Mouse (Mus musculus): Measurements from ENCODE around the gene Mvb12b. TPM values are rescaled to one million over a fixed set of nuclear protein-coding genes. Genes with fewer than 3 reads are reported as not detected.

Mvb12b gene
- polyA plus RNA-seq, 1 experiment from 2014 or later: 19.0 TPM

DNA sequence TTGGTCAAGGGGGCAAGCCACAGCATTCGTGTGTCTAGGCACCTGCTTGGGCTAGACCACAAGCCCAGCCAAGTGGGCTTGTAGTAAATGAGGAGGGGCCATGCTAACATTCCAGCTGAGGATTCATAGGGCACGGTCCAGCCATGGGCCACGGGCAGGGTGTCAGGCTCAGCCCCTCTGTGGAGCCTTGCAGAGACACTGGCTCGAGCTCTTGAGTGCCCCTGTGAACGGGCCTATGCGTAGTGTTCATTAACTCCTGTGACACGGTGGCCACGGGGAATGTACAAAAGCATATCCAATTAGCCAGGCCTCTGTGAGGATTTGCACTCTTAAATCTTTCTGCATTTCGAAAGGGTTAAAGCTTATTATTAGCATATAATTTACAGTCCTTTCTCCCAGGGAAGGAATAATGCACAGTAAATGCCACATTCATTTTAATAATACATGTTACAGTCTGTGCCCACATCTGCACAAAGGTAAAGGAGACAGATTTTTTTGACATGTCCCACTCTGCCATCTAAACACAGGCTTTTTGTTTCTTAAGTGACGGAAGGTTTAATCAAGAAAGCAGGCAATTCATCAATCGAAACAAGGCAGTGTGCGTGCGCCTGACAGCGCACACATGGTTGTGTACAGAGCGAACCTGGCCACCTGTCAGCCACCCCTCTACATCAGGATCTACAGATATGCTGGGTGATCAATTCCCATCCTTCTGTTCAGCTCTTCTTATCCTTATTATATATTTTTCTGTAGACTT, 91.9 kb downstream of the Mvb12b start:
- peak overlapping the region; percentile 24 for H3K27ac ChIP-seq (replicated peaks)
- H3K4me3 ChIP-seq: no peak overlapping the region
- no peaks in the 10 kb centered on the region for H3K9me3 ChIP-seq (replicated peaks)
- 89% methylated on average over 15 of the region's 15 CpGs for WGBS
- DNase-seq (ENCODE audit: low spot score): no peak
- H3K27me3 ChIP-seq (ENCODE audit: low read depth, poor library complexity, severe bottlenecking): no peaks in the 10 kb centered on the region
- H3K36me3 ChIP-seq: peaks cover 30% of the 10 kb centered on the region
- H3K4me1 ChIP-seq: peaks cover 23% of the 10 kb centered on the region

DNA sequence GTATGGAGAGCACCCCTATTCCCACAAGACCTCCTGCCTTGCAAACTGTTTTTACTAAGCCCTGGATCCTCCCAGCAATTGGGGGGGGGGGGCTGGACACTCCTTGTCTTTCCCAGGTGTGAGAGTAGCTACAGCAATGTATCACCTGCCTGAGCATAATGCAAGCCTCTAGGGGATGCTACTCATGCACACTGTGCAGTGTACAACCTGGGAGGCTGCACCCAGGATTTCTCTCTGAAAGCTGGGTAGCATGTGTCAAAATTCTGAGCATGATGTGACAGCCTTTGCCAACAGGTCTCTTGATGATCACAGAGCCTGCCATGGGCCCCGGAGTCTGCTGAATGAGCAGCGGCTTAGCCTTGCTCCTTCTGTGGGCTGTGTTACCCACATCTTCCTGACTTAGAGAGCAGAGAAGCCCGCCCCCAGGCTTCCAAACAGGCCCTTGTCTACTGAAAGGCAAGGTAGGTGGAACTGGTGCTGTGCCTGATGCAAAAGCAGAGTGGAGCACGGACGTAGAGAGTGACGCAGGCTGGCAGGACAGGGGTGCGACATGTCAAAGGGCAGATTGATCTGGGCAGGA, 92.7 kb downstream of the Mvb12b start:
- Histone ChIP-seq H3K27ac (replicated peaks) (peak overlapping the region; percentile 24; the same call in 1 of the 2 replicates), H3K4me3 (no peak overlapping the region), H3K36me3 (peaks cover 22% of the 10 kb centered on the region), H3K4me1 (peaks cover 31% of the 10 kb centered on the region), H3K27me3 (ENCODE audit: low read depth, poor library complexity, severe bottlenecking) (no peaks in the 10 kb centered on the region), H3K9me3 (replicated peaks) (no peaks in the 10 kb centered on the region)
- DNase-seq (ENCODE audit: low spot score): no peak
- 82% methylated on average over 7 of the region's 7 CpGs for WGBS

DNA sequence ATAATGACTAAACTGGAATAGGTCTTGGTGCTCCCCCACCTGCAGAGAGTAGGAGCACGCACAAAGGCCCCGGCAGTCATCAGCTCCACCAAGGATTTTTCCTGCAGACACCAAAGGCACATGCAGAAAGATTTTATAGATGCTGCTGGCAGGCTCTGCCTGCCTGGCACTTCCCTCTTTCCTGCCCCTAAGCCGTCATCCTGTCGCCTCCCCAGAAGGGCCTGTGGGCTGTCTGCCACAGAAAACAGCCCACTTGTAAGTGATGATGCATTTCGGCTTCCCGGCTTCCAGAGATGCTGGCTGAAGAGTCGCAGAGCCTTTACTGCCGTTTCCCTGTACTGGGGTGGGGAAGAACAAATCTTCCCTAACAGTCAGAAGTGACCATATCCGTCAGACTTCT, 93.3 kb downstream of the Mvb12b start:
- H3K27me3 ChIP-seq (ENCODE audit: low read depth, poor library complexity, severe bottlenecking): no peaks in the 10 kb centered on the region
- H3K36me3 ChIP-seq: peaks cover 21% of the 10 kb centered on the region
- no peaks in the 10 kb centered on the region for H3K9me3 ChIP-seq (replicated peaks)
- 91% methylated on average over 9 of the region's 9 CpGs for WGBS
- no peak overlapping the region for H3K4me3 ChIP-seq
- no peak for DNase-seq (ENCODE audit: low spot score)
- H3K4me1 ChIP-seq: peaks cover 37% of the 10 kb centered on the region
- H3K27ac ChIP-seq (replicated peaks): no peak overlapping the region

DNA sequence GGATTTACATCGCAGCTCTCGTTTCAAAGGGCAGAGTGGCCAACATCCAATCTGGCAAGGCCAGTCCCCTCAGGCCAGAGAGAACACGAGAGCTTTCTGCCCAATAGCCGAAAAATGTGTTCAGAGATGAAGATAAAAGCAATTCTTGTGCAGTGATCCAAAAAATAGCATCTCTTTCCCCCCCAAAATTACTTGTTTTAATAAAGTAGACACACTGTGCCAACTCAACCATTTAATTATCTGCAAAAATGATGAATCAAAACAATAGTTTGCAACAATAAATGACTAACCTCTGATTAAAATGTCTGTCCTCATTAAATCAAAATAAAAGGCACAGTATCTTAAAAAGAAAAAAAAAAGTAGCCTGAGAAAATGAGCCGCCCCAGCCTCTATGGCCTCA, 97.4 kb downstream of the Mvb12b start:
- H3K27me3 ChIP-seq (ENCODE audit: low read depth, poor library complexity, severe bottlenecking): no peaks in the 10 kb centered on the region
- 44% methylated on average over 5 of the region's 5 CpGs for WGBS
- DNase-seq (ENCODE audit: low spot score): no peak
- H3K36me3 ChIP-seq: peaks cover 21% of the 10 kb centered on the region
- peaks cover 59% of the 10 kb centered on the region for H3K4me1 ChIP-seq
- no peak overlapping the region; the same call in 1 of the 2 replicates for H3K27ac ChIP-seq (replicated peaks)
- no peak overlapping the region for H3K4me3 ChIP-seq
- no peaks in the 10 kb centered on the region for H3K9me3 ChIP-seq (replicated peaks)

DNA sequence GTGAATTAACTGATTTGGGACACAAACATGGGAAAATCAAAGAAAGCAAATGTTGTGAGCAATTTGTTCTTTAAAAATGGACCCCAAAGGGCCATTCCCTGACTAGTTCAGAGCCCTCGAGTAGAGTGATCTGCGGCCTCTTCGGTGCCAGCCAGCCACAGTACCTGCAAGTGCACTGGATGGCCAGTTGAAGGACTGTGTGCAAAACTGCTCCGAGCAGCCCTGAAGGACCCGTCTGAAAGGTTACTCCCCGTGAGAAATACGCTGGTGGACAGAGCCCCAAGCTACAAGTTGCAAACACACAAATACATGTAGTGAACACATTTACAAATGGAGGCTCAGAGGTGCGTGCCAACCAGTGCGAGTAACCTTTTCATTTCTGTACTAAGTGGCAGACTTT, 98.0 kb downstream of the Mvb12b start:
- peaks cover 21% of the 10 kb centered on the region for H3K36me3 ChIP-seq
- WGBS: 52% methylated on average over 9 of the region's 9 CpGs
- DNase-seq (ENCODE audit: low spot score): peak; percentile 23
- no peaks in the 10 kb centered on the region for H3K27me3 ChIP-seq (ENCODE audit: low read depth, poor library complexity, severe bottlenecking)
- peak overlapping the region; percentile 78 for H3K27ac ChIP-seq (replicated peaks)
- no peaks in the 10 kb centered on the region for H3K9me3 ChIP-seq (replicated peaks)
- peaks cover 58% of the 10 kb centered on the region for H3K4me1 ChIP-seq
- H3K4me3 ChIP-seq: no peak overlapping the region

DNA sequence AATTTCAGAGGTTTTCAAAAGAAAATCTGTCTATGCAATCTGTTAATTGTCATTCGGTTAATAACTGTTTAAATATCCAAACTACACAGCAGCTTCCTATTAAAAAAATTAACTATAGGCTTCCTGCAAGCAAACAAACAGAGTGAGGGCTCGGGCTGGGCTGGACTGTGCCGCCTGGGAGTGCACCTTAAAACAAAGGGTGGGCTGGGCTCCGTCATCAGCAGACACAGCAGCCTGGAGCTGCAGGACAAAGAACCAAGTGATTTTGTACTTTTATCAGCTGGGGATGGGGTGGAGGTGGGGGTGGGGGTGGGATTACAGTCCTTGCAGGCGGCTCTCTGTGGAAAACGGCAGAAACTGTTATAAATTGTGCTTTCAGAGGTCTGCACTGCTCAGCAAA, 98.5 kb downstream of the Mvb12b start:
- peak overlapping the region; percentile 78 for H3K27ac ChIP-seq (replicated peaks)
- no peak for DNase-seq (ENCODE audit: low spot score)
- WGBS: 15% methylated on average over 6 of the region's 6 CpGs

DNA sequence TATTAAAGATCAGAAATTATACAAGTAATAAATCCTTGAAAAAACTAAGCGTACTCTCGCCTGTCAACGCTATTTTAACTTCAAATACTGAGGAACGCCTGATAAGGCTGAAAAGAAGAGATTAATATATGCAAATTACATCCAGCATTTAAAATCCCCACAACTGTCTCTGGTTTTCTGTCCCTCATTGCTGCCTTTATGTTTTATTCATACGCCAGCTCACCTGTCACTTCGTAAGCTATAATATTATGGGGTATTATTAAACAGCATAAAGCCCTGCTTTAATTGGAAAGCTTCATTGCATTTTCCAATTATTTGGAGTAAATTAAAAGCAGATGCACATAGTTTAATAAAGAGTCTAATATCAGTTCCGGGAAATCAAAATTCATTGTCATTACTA, 98.9 kb downstream of the Mvb12b start:
- H3K36me3 ChIP-seq: peaks cover 15% of the 10 kb centered on the region
- H3K9me3 ChIP-seq (replicated peaks): no peaks in the 10 kb centered on the region
- 80% methylated on average over 7 of the region's 7 CpGs for WGBS
- H3K4me3 ChIP-seq: no peak overlapping the region
- DNase-seq (ENCODE audit: low spot score): no peak
- H3K27me3 ChIP-seq (ENCODE audit: low read depth, poor library complexity, severe bottlenecking): no peaks in the 10 kb centered on the region
- peaks cover 58% of the 10 kb centered on the region for H3K4me1 ChIP-seq
- H3K27ac ChIP-seq (replicated peaks): no peak overlapping the region; the same call in 1 of the 2 replicates

More for the DNA sequence above, 98.5 kb downstream of the Mvb12b start:
- Histone ChIP-seq H3K4me3 (no peak overlapping the region; the same call in 1 of the 2 replicates), H3K27me3 (ENCODE audit: low read depth, poor library complexity, severe bottlenecking) (no peaks in the 10 kb centered on the region), H3K4me1 (peaks cover 58% of the 10 kb centered on the region), H3K9me3 (replicated peaks) (no peaks in the 10 kb centered on the region), H3K36me3 (peaks cover 17% of the 10 kb centered on the region)

DNA sequence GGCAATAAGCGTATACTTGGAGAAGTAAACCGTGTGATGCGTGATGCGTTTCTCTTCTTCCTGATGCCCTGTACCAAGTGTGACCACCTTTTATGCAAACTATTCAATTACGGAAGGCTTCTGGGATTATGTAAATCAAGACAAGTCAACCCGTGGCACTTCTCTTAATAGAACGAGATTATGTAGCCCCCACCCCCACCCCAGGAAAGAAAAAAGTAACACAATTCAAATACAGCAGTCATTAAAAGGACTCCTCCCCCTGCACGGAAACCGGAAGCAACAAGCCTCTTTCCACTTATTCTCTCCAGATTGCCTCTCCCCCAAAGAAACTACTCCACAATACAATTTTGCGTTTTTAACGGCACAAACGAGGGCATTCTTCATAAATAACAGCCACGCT, 99.6 kb downstream of the Mvb12b start:
- Histone ChIP-seq H3K4me1 (peaks cover 58% of the 10 kb centered on the region), H3K27ac (replicated peaks) (no peak overlapping the region; the same call in 1 of the 2 replicates)
- DNase-seq (ENCODE audit: low spot score): no peak

DNA sequence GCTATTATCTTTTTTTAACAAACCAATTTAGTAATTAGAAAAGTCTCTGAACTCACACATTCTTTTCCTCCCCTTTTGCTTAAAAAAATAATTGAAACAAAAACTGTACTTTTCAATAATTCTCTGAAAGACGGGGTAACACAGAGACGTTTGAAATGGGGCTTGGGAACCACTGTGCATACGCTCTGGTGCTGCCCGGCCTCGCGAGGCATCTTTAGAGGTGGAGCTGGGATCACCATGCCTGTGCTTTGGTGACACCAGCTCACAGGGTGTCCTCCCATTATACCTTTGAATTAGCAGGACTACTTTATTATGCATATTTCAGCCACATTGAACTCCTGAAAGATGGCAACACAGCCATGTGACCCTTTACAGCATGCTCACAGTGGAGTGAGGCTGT, 101.7 kb downstream of the Mvb12b start:
- H3K36me3 ChIP-seq: peaks cover 10% of the 10 kb centered on the region
- no peak overlapping the region for H3K27ac ChIP-seq (replicated peaks)
- 85% methylated on average over 6 of the region's 6 CpGs for WGBS
- no peaks in the 10 kb centered on the region for H3K9me3 ChIP-seq (replicated peaks)
- no peak overlapping the region for H3K4me3 ChIP-seq
- DNase-seq (ENCODE audit: low spot score): no peak
- no peaks in the 10 kb centered on the region for H3K27me3 ChIP-seq (ENCODE audit: low read depth, poor library complexity, severe bottlenecking)
- peaks cover 68% of the 10 kb centered on the region for H3K4me1 ChIP-seq

More for the DNA sequence above, 99.6 kb downstream of the Mvb12b start:
- Histone ChIP-seq H3K36me3 (peaks cover 17% of the 10 kb centered on the region), H3K9me3 (replicated peaks) (no peaks in the 10 kb centered on the region), H3K27me3 (ENCODE audit: low read depth, poor library complexity, severe bottlenecking) (no peaks in the 10 kb centered on the region), H3K4me3 (no peak overlapping the region)
- WGBS: 57% methylated on average over 13 of the region's 13 CpGs

DNA sequence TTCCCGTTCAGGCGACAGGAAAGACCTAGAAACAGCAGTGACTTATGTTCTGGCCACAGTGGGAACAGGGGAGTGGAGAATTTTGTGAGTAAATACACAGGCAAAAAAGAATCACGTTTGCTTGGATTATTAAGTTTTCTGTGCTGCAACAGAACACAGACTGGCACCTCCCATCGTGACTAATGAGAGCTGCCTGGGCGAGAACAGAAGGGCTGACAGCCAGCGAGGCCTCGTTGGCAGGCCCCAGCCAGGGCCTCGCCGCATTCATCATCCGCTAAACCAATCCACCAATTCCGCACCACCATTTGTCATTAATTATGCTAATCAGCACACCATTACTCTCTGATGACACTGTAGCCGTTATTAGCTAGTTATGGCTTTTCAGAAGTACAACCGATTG, 102.2 kb downstream of the Mvb12b start:
- no peak for DNase-seq (ENCODE audit: low spot score)
- no peaks in the 10 kb centered on the region for H3K27me3 ChIP-seq (ENCODE audit: low read depth, poor library complexity, severe bottlenecking)
- peaks cover 67% of the 10 kb centered on the region for H3K4me1 ChIP-seq
- 77% methylated on average over 13 of the region's 13 CpGs for WGBS
- H3K36me3 ChIP-seq: peaks cover 10% of the 10 kb centered on the region
- no peaks in the 10 kb centered on the region for H3K9me3 ChIP-seq (replicated peaks)
- H3K27ac ChIP-seq (replicated peaks): no peak overlapping the region; the same call in 1 of the 2 replicates
- H3K4me3 ChIP-seq: no peak overlapping the region

DNA sequence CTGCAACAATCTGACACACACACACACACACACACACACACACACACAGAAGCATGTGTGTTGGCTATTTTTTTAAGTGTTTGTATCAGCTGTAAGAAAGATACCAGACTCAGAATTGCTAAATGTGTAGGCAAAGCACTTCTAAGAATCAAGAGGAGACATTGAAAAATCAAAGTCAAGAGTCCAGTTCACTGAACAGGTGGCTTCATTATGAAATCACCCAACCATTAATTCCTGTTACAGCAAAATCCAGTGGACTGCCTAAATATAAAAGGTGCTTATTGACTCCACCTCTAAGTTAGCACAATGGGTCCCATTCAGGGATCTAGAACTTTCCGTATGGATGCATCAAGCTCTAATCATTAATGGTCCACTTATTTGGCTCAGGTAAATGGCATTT, 103.0 kb downstream of the Mvb12b start:
- no peak overlapping the region for H3K4me3 ChIP-seq
- no peak for DNase-seq (ENCODE audit: low spot score)
- 94% methylated on average over 1 of the region's 1 CpGs for WGBS
- H3K27ac ChIP-seq (replicated peaks): no peak overlapping the region
- no peaks in the 10 kb centered on the region for H3K27me3 ChIP-seq (ENCODE audit: low read depth, poor library complexity, severe bottlenecking)
- peaks cover 17% of the 10 kb centered on the region for H3K36me3 ChIP-seq
- H3K4me1 ChIP-seq: peaks cover 58% of the 10 kb centered on the region
- H3K9me3 ChIP-seq (replicated peaks): peaks cover 3% of the 10 kb centered on the region; the same call in 1 of the 2 replicates

DNA sequence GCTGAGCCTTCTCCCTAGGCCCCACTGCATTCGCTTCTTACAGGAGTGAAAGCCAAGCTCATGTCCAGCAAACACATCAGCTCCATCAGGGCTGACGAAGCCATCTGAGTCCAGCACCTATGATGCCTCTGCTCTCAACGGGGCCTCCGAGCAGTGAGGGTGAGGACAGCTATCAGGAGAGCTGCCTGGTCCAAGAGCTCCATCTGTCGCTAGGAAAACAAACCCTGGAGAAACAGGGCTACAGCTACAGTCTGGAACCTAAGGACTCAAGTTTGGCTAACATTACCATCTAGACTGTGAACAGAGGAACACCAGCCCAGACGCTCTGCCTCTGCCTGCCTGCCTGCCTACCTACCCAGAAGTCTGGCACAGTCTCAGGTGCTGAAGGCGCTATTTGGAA, 104.3 kb downstream of the Mvb12b start:
- no peak for DNase-seq (ENCODE audit: low spot score)
- peaks cover 45% of the 10 kb centered on the region for H3K4me1 ChIP-seq
- H3K4me3 ChIP-seq: no peak overlapping the region
- no peak overlapping the region; the same call in 1 of the 2 replicates for H3K27ac ChIP-seq (replicated peaks)
- 89% methylated on average over 7 of the region's 7 CpGs for WGBS
- H3K36me3 ChIP-seq: peaks cover 30% of the 10 kb centered on the region
- H3K27me3 ChIP-seq (ENCODE audit: low read depth, poor library complexity, severe bottlenecking): no peaks in the 10 kb centered on the region
- H3K9me3 ChIP-seq (replicated peaks): peaks cover 16% of the 10 kb centered on the region

All from midbrain, embryonic 10.5 days (tissue).